Mouse (Mus musculus) megakaryocyte, adult 5-6 weeks (primary cell): ENCODE measurements around the gene Sycn. TPM values are rescaled to one million over a fixed set of nuclear protein-coding genes. Genes with fewer than 3 reads are reported as not detected.

Source experiments
- ATAC-seq: 2 replicates; pipeline ENCODE4 v1.8.0; 2016; ENCODE audit warnings: mild to moderate bottlenecking, inconsistent platforms; ENCODE audit not compliant: poor library complexity, severe bottlenecking
- total RNA-seq, 2 experiments: library from RNA; stranded (forward) in 1 of 2; stranded (reverse) in 1 of 2; fragments of 153-499, 151-499 nt in 1 of 2; fragments of 221-1000, 200-1000 nt in 1 of 2; gene quantifications; 2 replicates each; pipeline versions ENCODE4 v1.2.3 to v1.2.4; 2015 to 2017

Gene Sycn
- total RNA-seq, 2 experiments from 2014 or later: not detected

DNA sequence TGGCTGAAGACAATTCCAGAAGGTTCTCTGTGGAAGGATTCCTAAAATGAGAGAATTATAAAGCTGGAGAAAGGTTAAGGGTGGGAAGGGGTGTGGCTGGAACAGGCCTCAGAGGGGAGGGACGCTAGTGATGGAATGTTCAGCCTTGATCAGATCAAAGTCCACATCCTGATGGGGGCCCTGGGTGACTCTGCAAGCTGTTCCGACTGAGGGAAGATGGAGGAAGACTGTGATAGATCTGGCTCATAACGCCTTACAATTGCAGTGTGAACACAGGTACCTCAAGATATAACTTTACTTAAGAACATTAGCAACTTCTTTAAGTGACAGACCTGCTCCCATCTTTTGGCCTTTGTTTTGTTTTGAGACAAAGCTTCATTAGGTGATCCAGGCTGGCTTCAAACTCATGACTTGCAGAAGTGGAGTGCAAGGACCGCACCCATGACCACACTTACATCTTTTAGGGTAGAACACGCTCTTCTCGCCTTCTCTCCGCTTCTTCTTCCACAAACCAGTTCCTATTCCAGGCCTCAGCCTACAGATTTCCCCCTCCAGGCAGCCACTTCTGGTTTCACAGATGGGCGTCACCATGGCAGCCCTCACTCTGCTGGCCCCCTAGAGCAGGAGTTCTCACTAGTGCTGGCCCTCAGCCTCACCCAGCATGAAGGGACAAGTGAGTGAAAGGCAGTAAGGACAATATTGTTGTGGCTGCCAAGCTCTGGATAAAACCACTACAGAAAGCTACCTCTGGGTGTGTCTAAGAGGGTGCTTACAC lies 43.1 kb downstream of the Sycn start:
- peak; percentile 86 for ATAC-seq

DNA sequence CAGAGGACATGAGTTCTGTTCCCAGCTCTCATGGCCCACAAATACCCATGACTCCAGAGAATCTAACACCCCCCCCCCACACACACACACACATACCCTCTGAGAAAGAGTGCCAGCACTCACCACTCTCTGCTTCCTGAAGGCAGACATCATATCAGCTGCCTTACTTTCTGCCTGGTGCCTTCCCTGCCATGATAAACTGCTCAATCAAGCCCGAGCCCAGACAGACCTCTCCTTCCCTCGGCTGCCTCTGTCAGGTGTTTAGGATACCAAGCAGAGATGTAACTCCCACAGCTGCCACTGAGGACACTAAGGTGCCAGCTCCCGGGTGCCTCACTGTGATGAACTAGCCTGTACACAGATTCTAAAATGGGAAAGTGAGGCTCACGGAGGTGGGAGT lies 43.8 kb downstream of the Sycn start:
- no peak for ATAC-seq

DNA sequence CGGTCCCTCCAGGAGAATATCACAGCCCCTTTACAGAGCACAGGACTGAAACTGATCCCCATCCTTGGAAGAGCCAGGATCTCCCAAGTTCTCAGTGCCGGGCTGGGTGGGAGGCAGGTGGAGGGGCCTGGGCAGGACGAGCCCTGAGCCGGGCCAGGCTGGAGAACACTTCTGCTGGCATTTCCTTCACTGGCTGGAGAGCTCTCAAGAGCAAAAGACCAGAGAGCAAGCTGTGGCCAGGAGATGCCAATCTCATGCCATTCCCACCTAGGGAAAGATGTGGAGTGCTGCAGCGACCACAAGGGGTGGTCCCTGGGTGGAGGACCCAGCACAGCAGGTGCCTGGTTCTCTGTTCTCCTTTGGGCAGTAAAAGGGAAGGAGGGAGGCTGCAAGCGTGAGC lies 44.3 kb downstream of the Sycn start:
- no peak for ATAC-seq

DNA sequence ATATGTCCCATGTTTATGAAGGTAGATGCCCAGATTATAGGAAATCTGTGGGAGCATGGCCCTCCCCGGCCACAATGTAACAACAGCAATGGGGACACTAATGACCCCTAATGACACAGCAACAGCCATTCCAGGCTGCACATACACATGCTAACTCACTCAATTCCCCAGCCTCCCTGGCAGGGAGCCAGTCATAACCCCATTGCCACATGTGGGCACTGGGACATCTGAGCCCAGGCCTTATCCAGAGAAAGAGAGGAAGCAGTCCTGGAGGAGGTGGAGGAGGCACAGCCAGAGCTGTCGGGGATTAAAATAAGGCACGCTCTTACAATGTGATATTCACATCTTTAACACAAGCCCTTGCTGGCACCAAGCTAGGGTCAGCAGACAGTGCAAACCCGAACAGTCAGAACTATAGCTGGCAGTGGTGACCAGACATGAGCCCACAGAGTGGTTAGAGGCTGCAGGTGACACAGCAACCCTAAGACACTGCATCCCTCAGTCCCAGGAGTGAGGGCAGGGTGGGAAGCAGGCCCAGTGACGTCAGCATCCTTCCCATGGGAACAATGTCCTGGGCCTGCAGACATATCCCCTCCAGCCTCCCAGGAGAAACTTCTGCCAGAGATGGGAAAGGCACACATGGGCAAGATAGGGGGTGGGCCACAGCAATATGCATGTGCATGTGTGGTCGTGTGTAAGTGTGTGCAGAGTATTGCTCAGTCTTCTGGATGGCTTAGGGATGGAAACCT lies 46.2 kb downstream of the Sycn start:
- no peak for ATAC-seq

DNA sequence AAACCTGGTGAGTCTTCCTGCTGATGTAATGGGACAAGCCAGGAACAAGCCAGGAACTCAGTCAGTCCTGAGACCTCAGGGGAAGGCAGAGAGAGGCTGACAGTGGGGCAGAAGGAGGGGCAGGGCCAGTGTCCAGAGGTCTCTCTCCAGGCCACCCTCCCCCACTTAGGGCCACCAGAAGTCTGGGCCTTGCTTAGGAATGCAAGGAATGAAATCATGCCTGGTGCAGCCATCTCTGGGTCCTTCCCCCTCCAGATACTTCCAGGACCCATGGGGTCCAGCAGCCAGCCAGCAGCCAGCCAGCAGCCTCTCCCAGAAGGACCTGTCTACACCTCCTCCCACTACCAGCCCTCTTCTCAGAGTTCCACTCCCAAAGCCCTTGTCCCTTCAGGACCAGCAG lies 47.0 kb downstream of the Sycn start:
- ATAC-seq: no peak

Other genes with a start within 250 kb of the Sycn start
- not detected in 2 replicates for gene Selenov, start 249.7 kb upstream of the Sycn start, total RNA-seq (2015)
- gene Selenov, start 249.7 kb upstream of the Sycn start, total RNA-seq (2017): not detected in 2 replicates
- not detected in 2 replicates for gene Dll3, start 238.6 kb upstream of the Sycn start, total RNA-seq (2015)
- gene Dll3, start 238.6 kb upstream of the Sycn start, total RNA-seq (2017): not detected in 2 replicates
- gene Timm50, start 228.8 kb upstream of the Sycn start, total RNA-seq (2015): 19.5 and 26.2 TPM in 2 replicates
- 19.7 and 22.1 TPM in 2 replicates for gene Timm50, start 228.8 kb upstream of the Sycn start, total RNA-seq (2017)
- 47.1 and 56.8 TPM in 2 replicates for gene Supt5, start 202.1 kb upstream of the Sycn start, total RNA-seq (2015)
- 61.2 and 67.5 TPM in 2 replicates for gene Supt5, start 202.1 kb upstream of the Sycn start, total RNA-seq (2017)
- gene Rps16, start 190.2 kb upstream of the Sycn start, total RNA-seq (2015): 2,258 and 2,353 TPM in 2 replicates
- gene Rps16, start 190.2 kb upstream of the Sycn start, total RNA-seq (2017): 250 and 448 TPM in 2 replicates
- gene Plekhg2, start 168.3 kb upstream of the Sycn start, total RNA-seq (2015): 11.5 and 15.2 TPM in 2 replicates
- 6.1 and 6.3 TPM in 2 replicates for gene Plekhg2, start 168.3 kb upstream of the Sycn start, total RNA-seq (2017)
- 350 and 368 TPM in 2 replicates for gene Zfp36, start 160.6 kb upstream of the Sycn start, total RNA-seq (2015)
- 118 and 143 TPM in 2 replicates for gene Zfp36, start 160.6 kb upstream of the Sycn start, total RNA-seq (2017)
- 14.7 and 15.4 TPM in 2 replicates for gene Med29, start 148.2 kb upstream of the Sycn start, total RNA-seq (2015)
- 9.0 and 9.4 TPM in 2 replicates for gene Med29, start 148.2 kb upstream of the Sycn start, total RNA-seq (2017)
- 42.1 and 46.8 TPM in 2 replicates for gene Paf1, start 147.9 kb upstream of the Sycn start, total RNA-seq (2015)
- 129 and 153 TPM in 2 replicates for gene Paf1, start 147.9 kb upstream of the Sycn start, total RNA-seq (2017)
- 544 and 552 TPM in 2 replicates for gene Gmfg, start 103.4 kb upstream of the Sycn start, total RNA-seq (2015)
- gene Gmfg, start 103.4 kb upstream of the Sycn start, total RNA-seq (2017): 837 and 967 TPM in 2 replicates
- 1.0 and 1.7 TPM in 2 replicates for gene Lrfn1, start 88.9 kb upstream of the Sycn start, total RNA-seq (2015)
- 0.66 and 0.98 TPM in 2 replicates for gene Lrfn1, start 88.9 kb upstream of the Sycn start, total RNA-seq (2017)
- gene Ifnl2, start 30.4 kb upstream of the Sycn start, total RNA-seq (2015): not detected in 2 replicates
- gene Ifnl2, start 30.4 kb upstream of the Sycn start, total RNA-seq (2017): not detected in 2 replicates
- gene Ifnl3, start 18.0 kb upstream of the Sycn start, total RNA-seq (2015): not detected in 2 replicates
- gene Ifnl3, start 18.0 kb upstream of the Sycn start, total RNA-seq (2017): not detected in 2 replicates
- 1.4 and 2.2 TPM in 2 replicates for gene Nccrp1, start 6.4 kb downstream of the Sycn start, total RNA-seq (2015)
- gene Nccrp1, start 6.4 kb downstream of the Sycn start, total RNA-seq (2017): 0.26 TPM in 1 of 2 replicates, not detected in the other
- gene Samd4b, start 57.3 kb downstream of the Sycn start, total RNA-seq (2015): 30.2 and 35.4 TPM in 2 replicates
- gene Samd4b, start 57.3 kb downstream of the Sycn start, total RNA-seq (2017): 6.1 and 7.1 TPM in 2 replicates
- 10.0 and 12.8 TPM in 2 replicates for gene Pak4, start 57.3 kb downstream of the Sycn start, total RNA-seq (2015)
- gene Pak4, start 57.3 kb downstream of the Sycn start, total RNA-seq (2017): 9.9 and 11.7 TPM in 2 replicates
- gene Acp7, start 90.4 kb downstream of the Sycn start, total RNA-seq (2015): not detected in 2 replicates
- not detected in 2 replicates for gene Acp7, start 90.4 kb downstream of the Sycn start, total RNA-seq (2017)
- gene Fbxo27, start 152.0 kb downstream of the Sycn start, total RNA-seq (2015): 0.58 and 0.93 TPM in 2 replicates
- gene Fbxo27, start 152.0 kb downstream of the Sycn start, total RNA-seq (2017): 0.08 and 0.70 TPM in 2 replicates
- 1.1 and 1.2 TPM in 2 replicates for gene Fbxo17, start 175.9 kb downstream of the Sycn start, total RNA-seq (2015)
- gene Fbxo17, start 175.9 kb downstream of the Sycn start, total RNA-seq (2017): 0.26 and 0.77 TPM in 2 replicates
- 67.6 and 79.2 TPM in 2 replicates for gene Mrps12, start 200.9 kb downstream of the Sycn start, total RNA-seq (2015)
- 29.1 and 32.0 TPM in 2 replicates for gene Mrps12, start 200.9 kb downstream of the Sycn start, total RNA-seq (2017)
- 4.8 and 4.9 TPM in 2 replicates for gene Sars2, start 201.1 kb downstream of the Sycn start, total RNA-seq (2015)
- gene Sars2, start 201.1 kb downstream of the Sycn start, total RNA-seq (2017): 5.6 and 6.9 TPM in 2 replicates
- gene Ccer2, start 215.3 kb downstream of the Sycn start, total RNA-seq (2015): not detected in 2 replicates
- not detected in 2 replicates for gene Ccer2, start 215.3 kb downstream of the Sycn start, total RNA-seq (2017)
- gene Sirt2, start 225.8 kb downstream of the Sycn start, total RNA-seq (2015): 70.0 and 73.0 TPM in 2 replicates
- 28.0 and 36.7 TPM in 2 replicates for gene Sirt2, start 225.8 kb downstream of the Sycn start, total RNA-seq (2017)
- 15.5 and 19.5 TPM in 2 replicates for gene Nfkbib, start 226.6 kb downstream of the Sycn start, total RNA-seq (2015)
- gene Nfkbib, start 226.6 kb downstream of the Sycn start, total RNA-seq (2017): 13.3 and 15.6 TPM in 2 replicates
- 64.9 and 68.8 TPM in 2 replicates for gene Rinl, start 248.1 kb downstream of the Sycn start, total RNA-seq (2015)
- 62.6 and 71.5 TPM in 2 replicates for gene Rinl, start 248.1 kb downstream of the Sycn start, total RNA-seq (2017)